Mouse (Mus musculus): ENCODE data around the gene Bbs4.
"Not testable (repeated sequence)": the region's sequence is repeated elsewhere in the genome, so short reads cannot be mapped to it uniquely, and the experiment has no call there.

The Bbs4 gene

DNA sequence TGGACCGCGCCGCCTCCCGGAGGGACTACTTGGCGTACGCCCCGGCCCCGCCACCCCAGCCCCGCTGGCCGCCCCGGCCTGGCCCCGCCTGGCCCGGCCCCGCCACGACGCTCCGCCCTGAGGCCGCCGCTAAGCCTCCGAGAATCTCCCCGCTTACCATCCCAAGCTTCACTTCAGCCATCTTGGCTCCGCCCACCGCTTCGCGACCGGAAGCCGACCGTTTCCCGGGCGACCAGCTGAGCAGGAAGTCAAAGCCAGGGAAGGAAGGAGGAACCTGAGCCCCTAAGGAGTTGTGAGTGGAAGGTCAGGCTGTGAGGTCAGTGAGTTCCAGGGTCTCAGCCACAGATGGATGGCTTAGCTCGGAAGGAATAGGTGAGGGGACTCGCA lies at the start of gene Bbs4:
Gene Bbs4, minus strand, starts transcription at position 256 of the 387 bp plus-strand sequence.
- peak; percentile 96 for DNase-seq (ENCODE audit: extremely low spot score, low spot score)

DNA sequence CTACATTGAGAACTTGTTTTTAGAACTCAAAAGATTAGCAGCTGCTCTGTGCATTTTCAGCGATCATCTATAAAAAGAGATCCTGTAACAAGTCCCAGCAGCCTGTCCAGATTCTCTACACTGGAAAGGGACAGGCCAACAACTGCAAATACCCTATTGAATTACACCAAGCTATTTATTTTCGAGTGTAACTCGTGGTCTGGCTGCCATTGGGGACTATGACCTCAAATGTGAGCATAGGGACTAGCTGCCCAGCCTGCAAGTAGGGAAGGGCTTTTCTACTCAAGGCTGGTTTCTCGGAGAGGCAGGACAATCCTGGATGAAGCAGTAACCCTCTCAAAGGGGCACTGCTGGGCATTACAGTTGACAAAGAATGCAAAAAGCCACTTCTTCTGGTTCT lies 35.8 kb upstream of the Bbs4 start:
- no peak for DNase-seq (ENCODE audit: extremely low spot score, low spot score)

DNA sequence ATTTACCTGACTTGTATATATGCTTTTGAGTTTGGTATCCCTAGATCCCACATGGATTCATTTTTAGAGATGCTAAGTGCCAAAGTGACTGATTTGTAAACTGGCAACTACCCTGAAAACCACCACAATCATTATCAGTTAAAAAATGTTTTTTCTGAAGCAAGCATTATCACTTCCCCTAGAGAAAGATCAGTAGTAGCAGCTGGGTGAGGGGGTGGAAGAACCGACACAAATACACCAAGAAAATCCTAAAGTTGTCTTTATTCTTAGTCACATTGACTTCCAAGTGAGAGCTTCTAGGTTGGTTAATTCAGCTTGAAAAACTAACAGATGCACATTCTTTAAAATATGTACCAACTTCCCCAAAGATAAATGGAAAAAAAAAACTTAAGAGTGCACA lies 35.0 kb upstream of the Bbs4 start:
- no peak for DNase-seq (ENCODE audit: extremely low spot score, low spot score)

DNA sequence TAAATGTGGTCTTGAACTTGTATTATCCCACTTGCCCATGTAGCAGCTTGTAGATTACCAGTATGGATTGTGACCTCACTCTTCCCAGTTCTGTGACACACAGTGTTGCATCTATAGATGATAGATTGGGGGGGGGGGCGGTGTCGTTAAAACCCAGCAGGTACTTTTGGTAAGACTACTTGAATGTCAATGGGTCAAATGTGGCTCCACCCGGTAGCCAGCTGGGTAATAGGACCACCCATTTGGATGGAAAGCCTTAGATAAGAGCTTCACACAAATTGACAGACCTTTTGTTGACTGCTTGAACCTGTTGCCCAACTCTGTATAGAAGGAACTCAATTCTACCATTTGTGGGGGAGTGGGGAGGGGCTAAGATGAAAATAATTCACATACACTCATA lies 34.2 kb upstream of the Bbs4 start:
- DNase-seq (ENCODE audit: extremely low spot score, low spot score) = no peak

DNA sequence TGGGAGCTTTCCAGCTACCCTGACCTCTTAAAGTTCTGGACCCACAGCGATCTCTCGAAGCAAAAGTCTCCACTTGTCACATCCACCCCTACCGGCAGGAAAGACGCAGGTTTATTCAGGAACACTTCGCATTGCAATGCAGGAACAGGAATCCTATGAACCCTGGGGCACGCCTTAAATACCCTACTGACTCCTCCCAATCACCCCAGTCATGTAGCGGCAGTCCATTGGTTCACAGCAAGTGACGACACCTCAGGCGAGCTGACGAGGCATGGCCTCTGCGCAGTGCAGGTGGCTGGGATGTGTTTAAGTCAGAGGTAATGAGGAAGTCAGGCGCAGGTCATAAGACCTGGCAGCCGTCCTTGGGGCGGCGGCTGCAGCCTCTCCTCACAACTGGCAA lies 22.3 kb upstream of the Bbs4 start:
- no peak for DNase-seq (ENCODE audit: extremely low spot score, low spot score)

DNA sequence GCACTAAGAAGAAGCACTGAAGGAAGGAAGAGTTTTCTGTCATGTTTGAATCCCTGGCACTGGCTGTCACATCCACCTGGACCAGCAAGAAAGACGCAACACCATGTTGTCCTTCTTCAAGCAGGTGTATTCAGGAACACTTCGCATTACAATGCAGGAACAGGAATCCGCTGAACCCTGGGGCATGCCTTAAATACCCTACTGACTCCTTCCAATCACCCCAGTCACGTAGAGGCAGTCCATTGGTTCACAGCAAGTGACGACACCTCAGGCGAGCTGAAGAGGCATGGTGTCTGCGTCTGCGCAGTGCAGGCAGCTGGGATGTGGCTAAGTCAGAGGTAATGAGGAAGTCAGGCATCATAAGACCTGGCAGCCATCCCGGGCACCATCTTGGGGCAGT lies 16.3 kb upstream of the Bbs4 start:
- no peak for DNase-seq (ENCODE audit: extremely low spot score, low spot score)

DNA sequence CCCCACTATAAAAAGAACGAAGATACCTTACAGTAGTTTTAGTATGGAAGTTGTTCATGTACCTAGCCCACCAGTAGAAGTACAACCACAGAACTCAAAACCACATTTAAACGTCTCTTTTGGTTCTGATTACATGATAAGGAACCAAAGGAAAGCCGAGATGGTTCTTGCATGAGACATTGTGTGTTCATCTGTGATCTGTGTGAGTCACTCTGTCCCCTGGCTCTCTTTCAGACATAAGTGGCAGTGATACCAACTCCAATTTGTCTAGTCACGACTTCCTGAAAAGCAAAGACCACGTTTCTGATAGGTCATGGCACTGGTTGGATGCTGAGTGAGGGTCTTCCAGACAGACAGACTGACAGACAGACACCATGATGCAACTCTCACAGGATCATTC lies 15.9 kb upstream of the Bbs4 start:
- no peak for DNase-seq (ENCODE audit: extremely low spot score, low spot score)

DNA sequence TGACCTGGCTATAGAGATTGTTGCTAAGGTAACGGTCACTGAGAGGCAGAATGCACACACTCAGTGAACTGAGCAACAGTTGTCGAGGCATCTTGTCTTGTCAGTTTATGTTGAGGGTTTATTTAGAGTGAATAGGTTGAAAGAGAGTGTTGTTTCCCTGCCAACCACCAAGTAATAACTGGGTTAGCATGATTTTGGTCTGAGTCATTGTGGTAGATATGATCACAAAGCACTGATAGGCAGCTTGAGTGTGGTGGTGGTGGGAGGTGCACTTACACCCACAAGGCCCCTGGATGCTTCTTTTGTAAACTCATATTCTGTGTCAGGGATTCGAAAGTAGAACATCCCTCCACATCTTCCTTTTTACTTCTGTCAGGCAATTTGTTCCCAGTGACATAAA lies 7.2 kb upstream of the Bbs4 start:
- DNase-seq (ENCODE audit: extremely low spot score, low spot score) = not testable (repeated sequence)

DNA sequence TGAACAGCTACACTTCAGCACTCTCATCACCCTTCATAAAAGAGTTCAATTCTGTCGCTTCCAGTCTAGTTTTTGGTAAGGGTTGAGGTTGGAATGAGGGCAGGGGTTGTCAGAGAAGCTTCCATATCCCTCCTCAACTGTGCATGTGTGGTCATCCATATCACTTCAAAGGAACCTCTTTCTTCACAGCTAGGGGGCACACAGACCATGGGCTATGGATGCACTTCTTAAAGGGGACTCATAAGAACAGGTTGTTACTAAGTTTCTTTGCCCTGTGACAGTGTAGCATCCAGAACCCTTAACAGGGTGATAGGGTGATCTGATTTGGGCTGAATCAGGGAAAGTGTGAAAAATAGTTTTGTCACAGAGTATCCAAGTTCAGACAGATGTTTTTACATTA lies 4.7 kb upstream of the Bbs4 start:
- DNase-seq (ENCODE audit: extremely low spot score, low spot score) = not testable (repeated sequence)

DNA sequence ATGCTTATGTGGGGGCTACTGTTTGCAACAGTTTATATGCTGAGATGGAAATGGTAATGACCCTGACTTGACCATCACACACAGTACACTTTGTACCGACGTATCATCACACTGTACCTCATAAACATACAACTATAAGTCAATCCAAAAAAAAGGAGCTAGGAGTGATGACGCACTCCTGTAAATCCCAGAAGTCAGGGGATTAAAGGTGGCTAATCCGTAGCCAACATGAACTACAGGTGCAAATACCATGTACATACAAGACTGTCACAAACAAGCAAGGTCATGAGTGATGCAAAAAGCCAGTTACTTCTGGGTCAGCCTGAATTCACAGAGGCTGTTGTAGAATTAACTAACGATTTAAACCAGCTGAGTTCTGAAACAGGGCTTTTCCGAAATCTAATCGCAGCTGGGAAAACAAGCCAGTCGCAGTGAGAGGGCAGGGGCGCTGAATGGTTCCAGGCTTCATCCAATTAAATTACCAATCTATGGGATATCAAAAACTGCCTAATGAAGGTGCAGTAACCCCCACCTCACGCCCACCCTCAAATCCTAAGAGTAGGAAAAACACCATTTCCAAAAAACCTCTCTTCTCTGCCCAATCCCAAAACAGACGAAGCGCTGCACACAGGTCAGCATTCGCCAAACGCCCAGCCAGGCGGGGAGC lies 589 bp downstream of the Bbs4 start:
- no peak for DNase-seq (ENCODE audit: extremely low spot score, low spot score)

DNA sequence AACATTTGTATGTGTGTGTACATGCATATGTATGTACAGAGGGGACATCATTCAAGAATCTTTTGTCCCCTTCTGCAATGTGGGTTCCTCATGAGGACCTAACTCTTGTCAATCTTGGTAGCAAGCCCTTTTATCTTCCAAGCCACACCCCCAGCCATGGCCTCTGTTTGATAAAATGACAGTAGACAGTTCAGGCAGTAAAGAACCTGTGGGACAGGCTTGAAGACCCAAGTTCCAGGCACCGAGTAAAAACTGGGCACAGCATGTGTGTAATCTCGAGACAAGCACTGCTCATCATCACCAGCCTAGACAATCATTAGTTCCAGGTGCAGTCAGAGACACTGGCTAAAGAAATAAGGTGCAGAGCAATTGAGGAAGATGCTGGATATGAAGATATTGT lies 7.1 kb downstream of the Bbs4 start:
- no peak for DNase-seq (ENCODE audit: extremely low spot score, low spot score)

DNA sequence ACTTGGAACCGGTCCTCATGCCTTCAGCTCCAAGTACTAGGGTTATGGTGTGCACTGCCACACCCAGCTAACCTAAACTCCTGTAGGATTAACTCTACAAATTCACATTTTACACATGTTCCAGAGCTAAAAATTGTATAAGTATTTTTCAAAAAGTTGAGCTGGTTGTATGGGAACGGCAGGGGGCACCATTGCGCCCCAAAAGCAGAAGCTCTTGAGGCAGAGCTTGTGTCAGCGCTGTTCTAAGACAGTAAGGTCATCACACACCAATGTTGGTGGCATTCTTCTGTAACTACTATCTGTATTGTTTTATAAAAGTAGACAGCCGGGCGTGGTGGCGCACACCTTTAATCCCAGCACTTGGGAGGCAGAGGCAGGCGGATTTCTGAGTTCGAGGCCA lies 13.3 kb downstream of the Bbs4 start:
- no peak for DNase-seq (ENCODE audit: extremely low spot score, low spot score)

DNA sequence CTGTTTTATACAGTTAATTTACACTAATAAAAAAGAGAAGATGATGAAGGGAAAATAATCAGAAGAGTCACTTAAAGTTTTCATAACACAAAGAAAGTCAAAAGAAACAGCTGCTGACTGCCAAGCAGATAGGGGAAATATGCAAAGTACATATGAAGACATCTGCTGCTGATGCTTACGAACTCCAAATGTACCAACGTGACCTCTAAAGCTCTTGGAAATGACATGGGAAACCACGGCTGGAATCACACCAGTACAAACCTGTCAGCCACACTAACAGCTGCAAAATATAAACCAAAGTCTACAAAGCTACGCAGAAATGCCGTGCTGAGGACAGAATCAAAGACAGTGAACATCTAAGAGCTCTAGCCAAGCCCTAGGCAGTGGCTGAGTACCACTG lies 14.2 kb downstream of the Bbs4 start:
- no peak for DNase-seq (ENCODE audit: extremely low spot score, low spot score)

DNA sequence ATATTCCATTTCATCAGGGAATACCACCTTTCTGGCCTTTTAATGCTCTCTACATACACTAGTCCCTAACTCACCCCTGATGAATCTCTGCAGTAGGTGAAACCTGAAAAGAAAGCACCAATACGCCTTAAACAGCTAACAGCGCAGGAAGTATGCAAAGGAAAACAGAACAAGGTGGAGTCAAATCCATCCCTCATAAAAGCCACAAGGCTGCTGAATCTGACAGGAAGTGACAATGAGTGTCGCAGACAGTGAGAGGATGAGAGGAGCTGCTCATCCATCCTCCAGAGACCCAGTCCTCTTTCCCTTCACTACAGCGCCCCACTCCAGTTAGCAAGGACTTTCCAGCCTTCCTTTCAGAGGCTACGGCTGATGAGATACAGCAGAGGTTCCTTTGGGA lies 14.9 kb downstream of the Bbs4 start:
- no peak for DNase-seq (ENCODE audit: extremely low spot score, low spot score)

DNA sequence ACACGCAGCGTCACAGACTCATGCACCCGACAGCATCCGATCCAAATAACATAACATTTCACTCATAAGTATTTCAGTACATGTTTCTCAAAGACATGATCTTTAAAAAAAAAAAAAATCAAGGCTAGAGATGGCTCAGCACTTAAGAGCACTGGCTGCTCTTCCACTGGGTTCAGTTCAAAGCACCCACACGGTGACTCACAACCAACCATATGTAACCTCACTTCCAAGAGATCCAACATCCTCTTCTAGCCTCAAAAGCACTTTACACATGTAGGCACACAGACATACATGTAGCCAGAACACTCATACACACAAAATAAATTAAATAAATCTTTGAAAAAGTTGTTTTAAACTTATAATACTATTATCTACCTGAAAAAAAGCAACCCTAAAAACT lies 15.4 kb downstream of the Bbs4 start:
- DNase-seq (ENCODE audit: extremely low spot score, low spot score) = no peak

DNA sequence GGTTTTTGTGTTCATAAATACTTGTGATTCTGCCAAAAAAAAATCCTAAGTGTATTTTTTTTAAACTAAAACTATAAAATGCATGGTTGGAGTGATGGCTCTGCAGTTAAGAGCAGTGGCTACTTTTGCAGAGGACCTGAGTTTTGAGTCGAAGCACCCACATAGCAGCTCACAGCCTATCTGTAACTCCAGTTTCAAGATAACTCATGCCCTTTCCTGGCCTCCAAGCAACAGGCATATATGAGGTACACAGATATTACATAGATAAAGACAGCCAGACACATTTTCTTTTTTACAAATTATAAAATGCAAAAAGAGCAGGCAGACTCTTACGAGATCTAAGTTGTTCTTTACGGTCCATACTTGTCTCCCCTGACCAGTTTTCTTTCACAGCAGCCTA lies 16.8 kb downstream of the Bbs4 start:
- no peak for DNase-seq (ENCODE audit: extremely low spot score, low spot score)

DNA sequence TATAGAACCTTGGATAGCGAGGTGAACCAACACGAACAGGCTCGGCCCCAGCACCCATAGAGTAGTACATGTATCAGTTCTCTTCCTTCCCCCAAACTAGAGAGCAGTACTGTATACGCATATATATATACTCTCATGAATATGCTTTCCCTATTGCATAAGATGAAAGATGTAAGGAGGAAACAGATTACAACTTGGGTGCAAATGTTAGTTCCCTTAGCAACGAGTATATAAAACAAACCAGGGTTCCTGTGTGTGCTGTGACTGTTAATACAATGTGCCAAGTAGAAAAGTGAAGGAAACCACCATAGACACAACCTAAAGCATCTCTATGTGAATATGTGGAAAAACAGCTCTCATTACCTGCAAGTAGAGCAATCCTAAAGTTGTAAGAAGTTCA lies 23.3 kb downstream of the Bbs4 start:
- DNase-seq (ENCODE audit: extremely low spot score, low spot score) = no peak

DNA sequence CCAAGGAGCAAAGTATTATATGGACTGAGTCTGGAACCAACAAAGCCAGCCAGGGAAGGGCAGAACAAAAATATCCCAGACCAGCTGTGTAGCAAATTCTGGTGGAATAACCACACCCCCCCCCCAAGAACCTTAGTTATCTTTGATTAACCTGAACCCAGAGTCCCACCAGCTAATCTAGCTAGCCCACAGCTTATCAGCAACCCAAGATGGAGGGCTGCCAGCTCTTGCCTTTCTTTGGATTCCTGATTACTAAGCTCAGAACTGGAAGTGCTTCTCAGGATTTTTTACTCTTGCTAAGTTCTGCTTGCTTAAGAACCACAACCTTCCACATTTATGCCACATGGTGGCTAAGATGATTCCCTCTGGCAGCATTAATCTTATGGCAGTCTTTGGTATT lies 29.0 kb downstream of the Bbs4 start:
- DNase-seq (ENCODE audit: extremely low spot score, low spot score) = no peak

DNA sequence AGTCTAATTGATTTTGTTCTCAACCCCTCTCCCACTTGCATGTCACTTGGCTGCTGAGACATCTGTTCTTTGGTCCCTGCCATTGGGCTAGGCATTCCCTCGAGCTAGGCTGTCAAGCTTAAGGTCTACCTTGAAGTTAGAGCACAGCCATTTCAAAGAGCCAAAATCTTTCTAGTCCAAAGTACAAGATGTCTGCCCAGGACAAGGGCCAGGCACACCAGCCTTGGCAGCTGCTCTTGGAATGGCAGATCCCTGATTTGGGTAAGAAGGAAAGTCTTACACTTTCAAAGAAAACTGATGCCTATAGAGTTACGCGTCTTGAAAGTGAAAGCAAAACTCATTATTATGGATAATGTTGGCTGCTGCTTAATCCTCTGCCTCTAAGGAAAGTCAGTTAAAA lies 37.1 kb downstream of the Bbs4 start:
- DNase-seq (ENCODE audit: extremely low spot score, low spot score) = no peak

DNA sequence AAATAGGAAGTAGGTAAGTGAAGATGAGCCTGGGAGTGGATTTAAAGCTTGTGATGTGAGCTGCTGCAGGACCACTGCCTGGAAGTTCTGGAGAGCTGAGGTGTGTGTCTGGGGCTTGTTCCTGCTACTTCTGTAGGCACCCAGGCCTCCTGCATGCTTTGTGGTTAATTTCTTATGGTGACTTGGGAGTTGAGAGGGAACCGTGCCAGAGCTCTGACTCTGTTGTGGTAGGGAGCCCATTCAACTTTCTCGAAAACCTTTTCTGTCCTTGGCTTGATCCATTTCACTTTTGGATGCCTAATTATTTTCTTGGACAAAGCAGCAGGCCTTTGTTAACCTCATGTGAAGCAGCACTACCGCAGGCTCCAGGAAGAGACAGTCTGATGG lies 42.0 kb downstream of the Bbs4 start:
- no peak for DNase-seq (ENCODE audit: extremely low spot score, low spot score)

DNA sequence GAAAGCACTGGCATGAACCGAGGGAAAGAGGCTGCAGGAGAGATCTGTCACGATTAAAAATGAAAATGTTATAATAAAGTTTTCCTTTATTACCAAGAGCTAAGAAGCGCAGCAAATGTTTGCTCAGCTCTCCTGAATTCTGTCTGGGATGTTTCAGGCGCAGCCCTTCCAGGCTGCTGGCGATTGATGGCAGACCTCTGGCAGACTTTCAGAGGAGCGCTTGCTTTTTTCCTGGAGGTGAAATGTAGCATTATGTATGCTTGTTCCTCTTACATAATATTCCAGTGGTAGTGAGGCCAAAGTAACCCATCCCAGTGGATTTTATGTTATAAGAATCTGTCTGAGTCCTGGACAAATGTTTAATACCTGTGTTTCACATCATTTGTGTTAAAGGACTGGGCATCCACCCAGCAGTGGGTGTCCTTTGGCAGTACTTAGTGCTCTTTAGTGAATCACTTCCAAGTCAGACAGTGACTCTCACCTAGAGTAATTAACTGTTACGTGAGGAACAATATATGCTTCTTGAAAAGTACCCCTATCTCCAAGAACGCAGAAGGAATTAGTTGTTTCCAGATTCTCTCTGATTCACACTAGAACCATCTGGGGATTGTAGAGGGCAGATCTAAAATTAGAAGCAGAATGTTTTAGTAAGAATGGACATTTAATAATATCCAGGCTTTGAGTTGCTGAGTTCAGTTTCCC lies 42.6 kb downstream of the Bbs4 start:
- DNase-seq (ENCODE audit: extremely low spot score, low spot score) = no peak

DNA sequence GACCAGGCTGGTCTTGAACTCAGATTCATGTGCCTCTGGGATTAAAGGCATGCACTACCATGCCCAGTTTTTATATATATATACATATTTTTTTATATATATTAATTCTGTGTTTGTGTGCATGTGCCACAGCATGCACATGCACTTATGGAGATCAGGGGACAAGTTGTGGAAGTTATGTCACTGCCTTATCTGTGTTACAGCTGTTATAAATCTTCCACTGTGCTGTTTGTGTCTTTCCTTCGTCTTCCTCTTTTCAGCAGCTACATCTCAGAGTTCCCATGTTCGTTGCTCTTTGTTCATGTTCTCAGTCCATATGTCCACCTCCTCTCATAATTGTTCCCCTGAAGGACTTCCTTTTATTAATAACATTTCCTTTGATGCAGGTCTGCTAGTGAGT lies 45.4 kb downstream of the Bbs4 start:
- DNase-seq (ENCODE audit: extremely low spot score, low spot score) = no peak

DNA sequence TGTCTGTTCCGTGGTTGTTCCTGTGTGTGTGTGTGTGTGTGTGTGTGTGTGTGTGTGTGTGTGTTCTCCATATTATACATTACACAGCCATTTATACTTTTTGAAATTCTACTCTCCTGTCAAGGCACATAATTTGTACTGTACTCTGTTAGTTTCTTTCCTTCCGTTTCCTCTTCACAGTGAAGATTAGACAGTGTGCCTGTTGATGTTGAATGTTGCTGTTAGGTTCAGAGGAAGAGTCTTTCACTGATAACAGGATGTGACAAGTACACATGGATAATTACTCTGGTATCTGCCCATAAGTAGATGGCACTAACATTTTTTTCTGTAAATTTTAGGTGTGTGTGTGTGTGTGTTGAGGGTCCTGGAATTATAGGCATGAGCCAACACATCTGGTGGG lies 56.9 kb downstream of the Bbs4 start:
- no peak for DNase-seq (ENCODE audit: extremely low spot score, low spot score)

DNA sequence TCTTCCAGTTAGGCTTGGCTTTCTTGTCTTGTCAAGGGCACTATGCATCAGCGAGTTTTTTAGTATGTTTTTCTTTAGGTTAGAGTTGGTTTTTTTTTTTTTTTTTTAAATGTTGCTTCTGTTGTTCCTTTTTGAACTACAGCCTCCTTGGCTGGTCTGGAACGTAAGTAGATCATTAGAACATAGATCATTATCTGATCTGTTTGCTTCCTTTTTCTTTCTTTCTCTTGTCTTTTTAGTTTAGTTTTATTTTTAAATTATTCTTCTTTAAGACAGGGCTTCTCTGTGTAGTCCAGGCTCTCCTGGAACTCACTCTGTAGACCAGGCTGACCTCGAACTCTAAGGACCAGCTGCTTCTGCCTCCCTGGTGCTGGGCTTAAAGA lies 60.8 kb downstream of the Bbs4 start:
- DNase-seq (ENCODE audit: extremely low spot score, low spot score) = no peak

Measured in neural tube, embryonic 10.5 days (tissue).